Mouse (Mus musculus) cortical plate, adult 2 months (tissue): ENCODE results near the gene Tmc3.

Source experiments
- CTCF ChIP-seq: fragments of 200-500 bp; IDR thresholded peaks from 2 replicates; pipeline ENCODE4 v1.5.1; 2011; ENCODE audit warnings: mild to moderate bottlenecking, control low read depth, low read length; ENCODE audit not compliant: insufficient read depth; ENCODE audit errors: extremely low read depth
- POLR2A ChIP-seq: fragments of 200-500 bp; IDR thresholded peaks from 2 replicates; pipeline ENCODE4 v1.6.1; 2011; ENCODE audit warnings: mild to moderate bottlenecking, low read length, control low read depth; ENCODE audit not compliant: insufficient read depth; ENCODE audit errors: extremely low read depth

GRCm38 (mm10) chr7:83633856-83634255, 49.1 kb downstream of the Tmc3 start:
- TF ChIP-seq CTCF, result no peak
- TF ChIP-seq POLR2A, result no peak
